Mouse (Mus musculus) heart, embryonic 12.5 days (tissue): ENCODE data around the gene Mrps25. TPM values are rescaled to one million over a fixed set of nuclear protein-coding genes. Genes with fewer than 3 reads are reported as not detected.

Experiments used
- ATAC-seq: fragments of 200-750 bp; cut with Nextera tagmentation; 2 replicates; pipeline ENCODE4 v1.8.0; 2017; ENCODE audit warnings: moderate TSS enrichment, moderate library complexity; ENCODE audit not compliant: insufficient number of reproducible peaks, low FRiP score
- H3K27ac ChIP-seq: fragments of 300-500 bp; sonication (generic); 2 replicates; pipeline ENCODE4 v1.5.1; 2016; ENCODE audit warnings: mild to moderate bottlenecking, moderate library complexity; ENCODE audit not compliant: poor library complexity, severe bottlenecking
- H3K27me3 ChIP-seq: fragments of 300-500 bp; sonication (generic); replicated peaks from 2 replicates; pipeline ENCODE4 v1.6.1; 2016; ENCODE audit warnings: mild to moderate bottlenecking, moderate library complexity
- H3K36me3 ChIP-seq: fragments of 300-500 bp; sonication (generic); 2 replicates; pipeline ENCODE4 v1.6.1; 2016; ENCODE audit warnings: mild to moderate bottlenecking, moderate library complexity
- H3K4me1 ChIP-seq: fragments of 300-500 bp; sonication (generic); replicated peaks from 2 replicates; pipeline ENCODE4 v1.6.1; 2016; ENCODE audit warnings: mild to moderate bottlenecking
- H3K4me2 ChIP-seq: fragments of 300-500 bp; sonication (generic); 2 replicates; pipeline ENCODE4 v1.6.1; 2016; ENCODE audit warnings: mild to moderate bottlenecking, moderate library complexity
- H3K4me3 ChIP-seq: fragments of 300-500 bp; sonication (generic); 2 replicates; pipeline ENCODE4 v1.5.1; 2016; ENCODE audit warnings: mild to moderate bottlenecking
- H3K9ac ChIP-seq: fragments of 300-500 bp; sonication (generic); 2 replicates; pipeline ENCODE4 v1.6.1; 2016; ENCODE audit warnings: mild to moderate bottlenecking, moderate library complexity
- H3K9me3 ChIP-seq: fragments of 300-500 bp; sonication (generic); replicated peaks from 2 replicates; pipeline ENCODE4 v1.6.1; 2016; ENCODE audit warnings: mild to moderate bottlenecking, moderate library complexity
- WGBS: fragments of 180-500 bp; shearing (Covaris S2); methylation state at CpG from one replicate; pipeline ENCODE4 v1.1.7; 2016; 5-methylcytosine and 5-hydroxymethylcytosine counted together
- polyA plus RNA-seq: library from polyadenylated mRNA; unstranded; fragments of >200 nt; fragmentation: Nextera tagmentation; extraction: Ambion mirVana; gene quantifications from 2 replicates; pipeline ENCODE4 v1.2.1, GENCODE M21; 2016

Mrps25 gene
- polyA plus RNA-seq, 1 experiment from 2014 or later: 78.1 TPM

GRCm38 (mm10) chr6:92126861-92127468 lies 56.9 kb downstream of the Mrps25 start:
- no peaks in the 10 kb centered on the region for H3K27me3 ChIP-seq

GRCm38 (mm10) chr6:92124547-92124946 lies 59.3 kb downstream of the Mrps25 start:
- Histone ChIP-seq H3K9ac (no peak overlapping the region), H3K27ac (no peak overlapping the region), H3K36me3 (no peaks in the 10 kb centered on the region), H3K27me3 (no peaks in the 10 kb centered on the region), H3K9me3 (no peaks in the 10 kb centered on the region), H3K4me3 (no peak overlapping the region), H3K4me2 (no peak overlapping the region), H3K4me1 (no peaks in the 10 kb centered on the region)
- no peak for ATAC-seq

More at GRCm38 (mm10) chr6:92126861-92127468, 56.9 kb downstream of the Mrps25 start:
- no peak overlapping the region for H3K9ac ChIP-seq
- no peaks in the 10 kb centered on the region for H3K36me3 ChIP-seq
- H3K27ac ChIP-seq: no peak overlapping the region
- H3K4me1 ChIP-seq: peaks cover 12% of the 10 kb centered on the region
- ATAC-seq: no peak
- H3K9me3 ChIP-seq: no peaks in the 10 kb centered on the region
- 100% methylated on average over 1 of the region's 1 CpGs for WGBS
- H3K4me2 ChIP-seq: no peak overlapping the region
- no peak overlapping the region for H3K4me3 ChIP-seq

Other genes starting within 250 kb of the Mrps25 start
- gene Fgd5, start 205.2 kb downstream of the Mrps25 start, polyA plus RNA-seq: 16.0 and 19.0 TPM in 2 replicates
- gene Nr2c2, start 92.6 kb downstream of the Mrps25 start, polyA plus RNA-seq: 18.5 and 21.3 TPM in 2 replicates
- 19.8 and 20.2 TPM in 2 replicates for gene Rbsn, start 30.9 kb upstream of the Mrps25 start, polyA plus RNA-seq
- gene Trh, start 60.6 kb upstream of the Mrps25 start, polyA plus RNA-seq: 0.28 and 0.45 TPM in 2 replicates